Mouse (Mus musculus): Measurements from ENCODE around the gene Olfr615. TPM values are rescaled to one million over a fixed set of nuclear protein-coding genes. Genes with fewer than 3 reads are reported as not detected.

Gene Olfr615
- polyA plus RNA-seq, 1 experiment from 2014 or later: not detected

Small RNA genes within 50 kb of the gene (microRNA-seq; reads per million reads assigned to microRNA genes)
- gene Gm26506: not detected

Other genes with a start within 250 kb of the Olfr615 start
- not detected in 2 replicates for gene Olfr597, start 239.8 kb upstream of the Olfr615 start, polyA plus RNA-seq (2015; fragmentation: Nextera tagmentation; extraction: Ambion mirVana)
- not detected in 2 replicates for gene Olfr598, start 232.5 kb upstream of the Olfr615 start, polyA plus RNA-seq (2015; fragmentation: Nextera tagmentation; extraction: Ambion mirVana)
- gene Olfr599, start 220.2 kb upstream of the Olfr615 start, polyA plus RNA-seq (2015; fragmentation: Nextera tagmentation; extraction: Ambion mirVana): not detected in 2 replicates
- not detected in 2 replicates for gene Olfr600, start 206.4 kb upstream of the Olfr615 start, polyA plus RNA-seq (2015; fragmentation: Nextera tagmentation; extraction: Ambion mirVana)
- gene Olfr601, start 193.4 kb upstream of the Olfr615 start, polyA plus RNA-seq (2015; fragmentation: Nextera tagmentation; extraction: Ambion mirVana): not detected in 2 replicates
- not detected in 2 replicates for gene Olfr603, start 169.9 kb upstream of the Olfr615 start, polyA plus RNA-seq (2015; fragmentation: Nextera tagmentation; extraction: Ambion mirVana)
- gene Usp17lc, start 141.0 kb upstream of the Olfr615 start, polyA plus RNA-seq (2015; fragmentation: Nextera tagmentation; extraction: Ambion mirVana): not detected in 2 replicates
- not detected in 2 replicates for gene Olfr605, start 110.6 kb upstream of the Olfr615 start, polyA plus RNA-seq (2015; fragmentation: Nextera tagmentation; extraction: Ambion mirVana)
- not detected in 2 replicates for gene Olfr606, start 107.0 kb upstream of the Olfr615 start, polyA plus RNA-seq (2015; fragmentation: Nextera tagmentation; extraction: Ambion mirVana)
- not detected in 2 replicates for gene Olfr607, start 91.9 kb upstream of the Olfr615 start, polyA plus RNA-seq (2015; fragmentation: Nextera tagmentation; extraction: Ambion mirVana)
- not detected in 2 replicates for gene Olfr608, start 86.2 kb upstream of the Olfr615 start, polyA plus RNA-seq (2015; fragmentation: Nextera tagmentation; extraction: Ambion mirVana)
- not detected in 2 replicates for gene Olfr609, start 58.0 kb upstream of the Olfr615 start, polyA plus RNA-seq (2015; fragmentation: Nextera tagmentation; extraction: Ambion mirVana)
- gene Olfr610, start 44.0 kb upstream of the Olfr615 start, polyA plus RNA-seq (2015; fragmentation: Nextera tagmentation; extraction: Ambion mirVana): not detected in 2 replicates
- not detected in 2 replicates for gene Olfr611, start 35.2 kb upstream of the Olfr615 start, polyA plus RNA-seq (2015; fragmentation: Nextera tagmentation; extraction: Ambion mirVana)
- not detected in 2 replicates for gene Olfr612, start 13.4 kb upstream of the Olfr615 start, polyA plus RNA-seq (2015; fragmentation: Nextera tagmentation; extraction: Ambion mirVana)
- not detected in 2 replicates for gene Olfr613, start 8.0 kb upstream of the Olfr615 start, polyA plus RNA-seq (2015; fragmentation: Nextera tagmentation; extraction: Ambion mirVana)
- gene Olfr616, start 13.1 kb downstream of the Olfr615 start, polyA plus RNA-seq (2015; fragmentation: Nextera tagmentation; extraction: Ambion mirVana): not detected in 2 replicates
- gene Olfr617, start 17.0 kb downstream of the Olfr615 start, polyA plus RNA-seq (2015; fragmentation: Nextera tagmentation; extraction: Ambion mirVana): not detected in 2 replicates
- gene Olfr618, start 34.0 kb downstream of the Olfr615 start, polyA plus RNA-seq (2015; fragmentation: Nextera tagmentation; extraction: Ambion mirVana): not detected in 2 replicates
- gene Olfr619, start 44.5 kb downstream of the Olfr615 start, polyA plus RNA-seq (2015; fragmentation: Nextera tagmentation; extraction: Ambion mirVana): not detected in 2 replicates
- not detected in 2 replicates for gene Olfr620, start 56.5 kb downstream of the Olfr615 start, polyA plus RNA-seq (2015; fragmentation: Nextera tagmentation; extraction: Ambion mirVana)
- gene Olfr622, start 86.6 kb downstream of the Olfr615 start, polyA plus RNA-seq (2015; fragmentation: Nextera tagmentation; extraction: Ambion mirVana): not detected in 2 replicates
- gene Olfr623, start 107.6 kb downstream of the Olfr615 start, polyA plus RNA-seq (2015; fragmentation: Nextera tagmentation; extraction: Ambion mirVana): not detected in 2 replicates
- gene Olfr624, start 115.1 kb downstream of the Olfr615 start, polyA plus RNA-seq (2015; fragmentation: Nextera tagmentation; extraction: Ambion mirVana): 0.03 TPM in 1 of 2 replicates, not detected in the other
- gene Olfr625-ps1, start 126.6 kb downstream of the Olfr615 start, polyA plus RNA-seq (2015; fragmentation: Nextera tagmentation; extraction: Ambion mirVana): not detected in 2 replicates
- gene Olfr243, start 158.6 kb downstream of the Olfr615 start, polyA plus RNA-seq (2015; fragmentation: Nextera tagmentation; extraction: Ambion mirVana): not detected in 2 replicates
- not detected in 2 replicates for gene Olfr628, start 174.3 kb downstream of the Olfr615 start, polyA plus RNA-seq (2015; fragmentation: Nextera tagmentation; extraction: Ambion mirVana)
- not detected in 2 replicates for gene Olfr629, start 188.9 kb downstream of the Olfr615 start, polyA plus RNA-seq (2015; fragmentation: Nextera tagmentation; extraction: Ambion mirVana)
- gene Olfr630, start 201.3 kb downstream of the Olfr615 start, polyA plus RNA-seq (2015; fragmentation: Nextera tagmentation; extraction: Ambion mirVana): not detected in 2 replicates
- gene Olfr69, start 215.5 kb downstream of the Olfr615 start, polyA plus RNA-seq (2015; fragmentation: Nextera tagmentation; extraction: Ambion mirVana): not detected in 2 replicates
- gene Olfr68, start 223.6 kb downstream of the Olfr615 start, polyA plus RNA-seq (2015; fragmentation: Nextera tagmentation; extraction: Ambion mirVana): not detected in 2 replicates
- not detected in 2 replicates for gene Olfr67, start 235.7 kb downstream of the Olfr615 start, polyA plus RNA-seq (2015; fragmentation: Nextera tagmentation; extraction: Ambion mirVana)

Measured in neural tube, embryonic 15.5 days (tissue).